Mouse (Mus musculus): ENCODE results near the gene Galnt7.
"Not testable (repeated sequence)": the region's sequence is repeated elsewhere in the genome, so short reads cannot be mapped to it uniquely, and the experiment has no call there.

Galnt7 gene

GRCm38 (mm10) chr8:57540951-57541350 is 111.9 kb downstream of the Galnt7 start:
- DNase-seq (ENCODE audit: low read depth in 2 of 2, low spot score in 2 of 2) = no peak

- peak; percentile 28 to 48 for DNase-seq (ENCODE audit: low read depth in 2 of 2, low spot score in 2 of 2)
Measured at GRCm38 (mm10) chr8:57540110-57540838, 112.6 kb downstream of the Galnt7 start.

GRCm38 (mm10) chr8:57538601-57539000 is 114.2 kb downstream of the Galnt7 start:
- DNase-seq (ENCODE audit: low read depth in 2 of 2, low spot score in 2 of 2) = no peak

GRCm38 (mm10) chr8:57536167-57536566 is 116.7 kb downstream of the Galnt7 start:
- DNase-seq (ENCODE audit: low read depth in 2 of 2, low spot score in 2 of 2) = no peak

- DNase-seq (ENCODE audit: low read depth in 2 of 2, low spot score in 2 of 2) = no peak
Measured at GRCm38 (mm10) chr8:57534495-57534894, 118.3 kb downstream of the Galnt7 start.

- DNase-seq (ENCODE audit: low read depth in 2 of 2, low spot score in 2 of 2) = no peak
Measured at GRCm38 (mm10) chr8:57533106-57533505, 119.7 kb downstream of the Galnt7 start.

GRCm38 (mm10) chr8:57532223-57532622 is 120.6 kb downstream of the Galnt7 start:
- no peak for DNase-seq (ENCODE audit: low read depth in 2 of 2, low spot score in 2 of 2)

- DNase-seq (ENCODE audit: low read depth in 2 of 2, low spot score in 2 of 2) = peak; percentile 53 to 65
Measured at GRCm38 (mm10) chr8:57530666-57531349, 122.0 kb downstream of the Galnt7 start.

- no peak for DNase-seq (ENCODE audit: low read depth in 2 of 2, low spot score in 2 of 2)
Measured at GRCm38 (mm10) chr8:57530238-57530637, 122.6 kb downstream of the Galnt7 start.

GRCm38 (mm10) chr8:57528036-57528435 is 124.8 kb downstream of the Galnt7 start:
- DNase-seq (ENCODE audit: low read depth in 2 of 2, low spot score in 2 of 2) = no peak

GRCm38 (mm10) chr8:57520186-57520786 is 132.5 kb downstream of the Galnt7 start:
- DNase-seq (ENCODE audit: low read depth in 2 of 2, low spot score in 2 of 2) = no peak

GRCm38 (mm10) chr8:57517723-57518122 is 135.1 kb downstream of the Galnt7 start:
- no peak for DNase-seq (ENCODE audit: low read depth in 2 of 2, low spot score in 2 of 2)

GRCm38 (mm10) chr8:57516685-57517084 is 136.1 kb downstream of the Galnt7 start:
- DNase-seq (ENCODE audit: low read depth in 2 of 2, low spot score in 2 of 2) = not testable (repeated sequence)

- not testable (repeated sequence) for DNase-seq (ENCODE audit: low read depth in 2 of 2, low spot score in 2 of 2)
Measured at GRCm38 (mm10) chr8:57513178-57513661, 139.6 kb downstream of the Galnt7 start.

GRCm38 (mm10) chr8:57512141-57513056 is 140.4 kb downstream of the Galnt7 start:
- DNase-seq (ENCODE audit: low read depth in 2 of 2, low spot score in 2 of 2) = no peak

- peak; percentile 99 for DNase-seq (ENCODE audit: low read depth in 2 of 2, low spot score in 2 of 2)
Measured at GRCm38 (mm10) chr8:57511316-57512118, 141.3 kb downstream of the Galnt7 start, which contains the start of gene Hmgb2. TSS of gene Hmgb2 (plus strand) at chr8:57511907.

- peak in 1 of 2 experiments; percentile 15 for DNase-seq (ENCODE audit: low read depth in 2 of 2, low spot score in 2 of 2)
Measured at GRCm38 (mm10) chr8:57510791-57511315, 142.0 kb downstream of the Galnt7 start.

- DNase-seq (ENCODE audit: low read depth in 2 of 2, low spot score in 2 of 2) = no peak
Measured at GRCm38 (mm10) chr8:57508657-57509056, 144.2 kb downstream of the Galnt7 start.

GRCm38 (mm10) chr8:57507556-57508063 is 145.2 kb downstream of the Galnt7 start:
- DNase-seq (ENCODE audit: low read depth in 2 of 2, low spot score in 2 of 2) = no peak

Data from CD8-positive naive resting alpha-beta T cell, adult 2 months (primary cell).